Mouse (Mus musculus) kidney, postnatal 10 days (tissue): ENCODE results near the gene Calhm4.
"Not testable (repeated sequence)": the region's sequence is repeated elsewhere in the genome, so short reads cannot be mapped to it uniquely, and the experiment has no call there.

Experiments used
- DNase-seq: peaks from one replicate; pipeline ENCODE4 v3.0.0; 2021; ENCODE audit warnings: mixed read lengths

Calhm4 gene

DNA sequence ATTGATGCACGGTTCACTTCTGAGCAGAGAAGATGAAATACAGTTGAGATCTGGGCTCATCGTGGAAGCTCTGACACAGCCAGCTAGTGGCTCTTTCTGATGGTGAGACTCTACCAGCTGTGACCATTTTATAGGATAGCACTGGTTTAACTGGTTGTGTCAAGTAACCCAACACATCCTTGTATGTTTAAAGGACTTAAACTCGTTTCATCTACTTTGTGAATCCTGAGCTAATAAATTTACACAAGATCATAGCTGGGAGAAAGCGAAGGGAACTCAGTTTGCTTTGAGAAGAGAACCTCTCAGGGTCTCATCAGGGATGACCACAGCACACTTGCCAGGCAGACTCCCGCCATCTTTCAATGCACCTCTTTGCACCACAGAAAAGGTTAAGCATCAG is at the start of gene Calhm4:
Gene Calhm4 (minus strand): TSS at position 101 of the 400 bp plus-strand sequence.
- no peak for DNase-seq

DNA sequence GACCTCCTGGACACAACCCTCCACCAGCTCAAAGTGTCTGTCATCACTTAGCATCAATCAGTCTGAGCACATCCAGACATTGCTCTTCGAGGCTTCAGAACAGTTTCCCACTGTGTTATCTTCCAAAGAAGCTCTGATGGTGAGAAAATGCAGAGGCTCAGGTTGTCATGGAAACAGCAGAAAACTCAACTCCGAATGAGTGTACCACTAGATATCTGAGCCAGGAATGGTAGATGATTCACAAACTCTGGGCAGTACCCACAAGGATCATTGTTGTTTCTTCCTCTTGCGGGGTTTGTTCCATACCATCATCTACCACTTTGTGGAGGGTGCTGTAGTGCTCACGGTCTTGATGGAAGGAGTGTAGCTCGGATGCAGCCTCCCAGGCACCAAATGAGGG is 47.8 kb upstream of the Calhm4 start:
- no peak for DNase-seq

DNA sequence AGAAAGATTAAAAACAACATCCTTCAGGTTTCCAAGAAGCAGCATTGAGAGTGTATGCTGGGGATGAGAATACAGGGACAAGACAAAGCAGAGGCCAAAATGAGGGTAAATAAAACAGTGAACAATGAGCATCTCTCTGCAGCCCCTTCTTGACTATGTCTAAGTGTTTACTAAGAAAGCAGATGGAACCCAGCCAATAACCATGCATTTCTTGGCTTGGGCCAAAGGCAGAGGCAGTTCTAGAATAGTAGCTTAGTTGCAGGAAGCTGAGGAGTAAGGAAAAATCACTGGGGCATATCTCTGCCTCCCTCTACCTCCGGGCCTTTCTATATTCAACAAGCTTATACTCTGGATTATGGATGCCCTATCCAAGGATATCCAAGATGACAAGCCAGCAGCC is 46.4 kb upstream of the Calhm4 start:
- peak; percentile 11 for DNase-seq

DNA sequence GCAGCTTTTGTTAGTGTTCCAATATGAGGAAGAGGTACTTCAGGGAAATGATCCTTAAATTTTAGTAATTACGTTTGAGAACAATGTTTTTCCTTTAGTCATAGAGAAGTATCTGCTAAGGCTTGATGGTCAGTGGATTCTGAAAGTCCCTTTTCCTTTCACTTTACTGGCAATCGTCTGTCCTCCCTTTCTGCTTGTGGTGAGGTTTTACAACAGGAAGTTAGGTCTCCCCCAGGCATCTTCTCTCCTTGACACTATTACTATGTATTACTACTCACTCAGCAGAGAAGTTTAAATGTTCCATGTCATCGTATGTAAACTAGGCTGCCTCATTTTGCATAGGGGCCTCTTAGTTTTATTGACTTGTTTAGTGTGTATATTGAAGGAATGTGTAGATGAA is 45.4 kb upstream of the Calhm4 start:
- no peak for DNase-seq

DNA sequence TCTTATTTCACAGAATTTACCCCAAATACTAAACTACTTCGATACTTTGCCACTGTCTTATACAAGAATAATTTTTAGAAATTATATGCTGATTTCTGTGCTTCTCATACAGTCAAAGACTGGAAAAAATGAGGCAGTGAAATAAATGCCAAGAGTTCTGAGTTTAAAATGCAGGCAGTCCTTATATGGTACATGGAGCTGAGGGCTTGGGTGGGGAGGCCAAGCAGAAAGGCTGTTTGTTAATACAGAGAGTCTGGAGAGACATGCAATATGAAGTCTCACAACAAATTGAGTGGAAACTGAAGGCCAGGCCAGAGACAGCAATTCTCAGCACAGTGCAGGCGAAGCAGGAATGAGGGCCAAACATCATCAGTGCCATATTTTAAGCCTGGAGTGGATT is 44.4 kb upstream of the Calhm4 start:
- DNase-seq, result no peak

DNA sequence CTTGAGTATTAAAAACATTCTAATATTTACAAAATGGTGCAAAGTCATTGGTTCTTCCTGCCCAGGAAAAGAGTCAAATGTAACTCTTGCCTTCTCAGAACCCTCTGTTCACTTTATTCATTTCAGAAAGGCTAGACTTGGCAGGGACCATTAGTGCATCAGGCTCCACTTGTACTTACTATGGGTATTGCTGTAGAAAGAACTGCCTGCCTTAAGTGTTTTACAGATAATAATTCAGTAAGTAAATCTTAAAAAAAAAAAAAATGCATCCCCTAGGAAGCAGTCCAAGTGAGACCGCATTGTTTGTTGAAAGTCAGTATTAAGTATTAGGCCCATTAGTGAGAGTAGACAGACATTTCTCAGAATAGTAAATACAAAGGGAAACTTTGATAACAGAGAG is 42.4 kb upstream of the Calhm4 start:
- no peak for DNase-seq

DNA sequence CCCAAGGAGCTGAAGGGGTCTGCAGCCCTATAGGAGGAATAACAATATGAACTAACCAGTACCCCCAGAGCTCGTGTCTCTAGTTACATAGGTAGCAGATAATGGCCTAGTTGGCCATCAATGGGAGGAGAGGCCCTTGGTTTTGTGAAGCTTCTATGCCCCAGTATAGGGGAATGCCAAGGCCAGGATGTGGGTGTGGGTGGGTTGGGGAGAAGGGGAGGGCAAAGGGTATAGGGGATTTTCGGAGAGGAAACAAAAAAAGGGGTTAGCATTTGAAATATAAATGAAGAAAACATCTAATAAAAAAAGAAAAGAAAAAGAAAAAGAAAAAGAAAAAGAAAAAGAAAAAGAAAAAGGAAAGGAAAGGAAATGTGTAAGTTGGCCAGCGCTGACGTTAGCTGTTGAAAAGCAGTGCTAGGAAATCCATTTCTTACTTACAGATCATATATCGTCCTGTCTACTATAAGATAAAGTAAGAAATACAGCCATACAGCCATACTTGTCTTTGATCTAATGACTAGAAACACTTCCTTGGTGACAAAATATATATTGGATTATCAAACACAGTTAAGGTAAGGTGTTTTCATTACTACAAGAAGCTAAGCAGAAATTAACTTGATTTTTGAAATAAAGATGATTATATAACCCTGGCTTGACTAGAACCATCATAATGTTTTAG is 30.6 kb upstream of the Calhm4 start:
- DNase-seq, result no peak

DNA sequence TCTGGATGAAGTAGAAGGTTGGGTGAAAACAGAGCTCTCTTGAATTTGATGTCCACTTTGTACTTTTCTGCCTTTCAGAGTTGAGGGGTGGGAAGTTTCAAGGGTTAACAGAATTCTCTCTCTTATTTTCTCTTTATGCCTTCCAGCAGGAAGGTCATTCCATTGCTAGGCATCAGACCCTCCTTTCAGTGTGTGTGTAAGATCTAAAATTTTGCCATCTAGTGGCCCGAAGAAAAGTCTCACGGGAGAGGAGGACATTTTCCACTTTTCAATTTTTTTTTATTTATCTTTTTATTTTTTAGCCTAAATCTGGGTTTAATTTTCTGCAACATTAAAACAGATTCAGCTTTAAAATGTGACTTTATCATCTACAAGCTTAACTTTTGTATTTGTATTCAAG is 27.5 kb upstream of the Calhm4 start:
- DNase-seq, result no peak

DNA sequence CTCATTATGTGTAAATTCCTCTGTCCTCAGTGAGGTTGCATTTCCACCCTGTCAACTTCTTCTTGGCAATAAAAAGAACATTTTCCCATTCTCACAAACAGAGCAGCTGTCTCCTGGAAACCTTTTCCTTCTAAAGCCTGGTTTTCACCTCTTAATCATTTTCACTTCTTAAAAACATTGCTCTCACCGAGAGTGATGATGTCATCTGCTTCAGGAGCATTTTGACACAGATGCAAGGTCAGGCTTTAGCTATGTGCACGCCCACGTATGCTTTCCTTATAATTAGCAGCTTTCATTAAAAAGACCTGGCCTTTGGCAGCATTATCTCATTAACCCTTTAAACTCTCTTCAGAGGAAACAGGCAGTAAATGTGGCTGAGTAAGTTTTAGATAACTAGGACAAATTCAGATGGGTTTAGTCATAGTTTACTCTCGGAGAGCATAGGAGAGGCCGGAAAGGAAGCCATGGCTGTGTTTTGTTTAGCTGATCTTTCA is 26.9 kb upstream of the Calhm4 start:
- no peak for DNase-seq

DNA sequence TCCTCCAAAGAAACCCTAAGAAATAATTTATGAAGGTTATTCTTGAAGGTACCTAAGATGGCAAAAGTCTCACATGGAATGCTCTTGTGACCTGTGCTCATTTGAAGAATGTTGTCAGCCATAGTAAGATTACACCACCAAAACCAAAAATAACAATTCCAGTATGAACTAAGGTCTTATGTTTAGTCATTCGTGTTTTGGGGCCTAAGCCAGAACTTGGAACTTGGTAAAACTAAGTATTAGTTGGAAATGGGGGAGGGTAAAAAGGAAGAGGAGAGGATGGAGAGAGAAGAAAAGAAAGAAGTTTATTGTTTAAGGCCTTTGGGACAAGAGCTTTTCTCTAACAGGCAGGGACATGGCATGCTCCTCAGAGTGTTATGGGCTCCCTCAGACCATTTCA is 25.5 kb upstream of the Calhm4 start:
- no peak for DNase-seq

DNA sequence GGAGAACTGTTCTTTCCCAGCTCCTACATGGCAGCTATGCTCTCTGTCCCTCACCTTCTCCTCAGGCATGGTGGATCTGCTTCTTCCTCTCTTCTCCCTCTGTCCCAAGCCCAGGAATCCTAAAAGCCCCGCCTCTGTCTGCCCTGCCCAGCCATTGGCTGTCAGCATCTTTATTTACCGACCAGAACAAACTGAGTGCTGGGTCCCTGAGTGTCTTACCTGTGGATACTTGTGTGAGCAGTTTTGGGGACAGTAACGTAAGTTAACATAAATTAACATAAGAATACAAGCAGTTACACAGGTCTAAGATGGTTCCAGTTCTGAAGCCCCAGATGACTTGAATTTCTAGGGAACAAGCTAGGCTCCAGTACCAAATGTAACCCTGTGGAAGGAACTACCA is 22.5 kb upstream of the Calhm4 start:
- no peak for DNase-seq

DNA sequence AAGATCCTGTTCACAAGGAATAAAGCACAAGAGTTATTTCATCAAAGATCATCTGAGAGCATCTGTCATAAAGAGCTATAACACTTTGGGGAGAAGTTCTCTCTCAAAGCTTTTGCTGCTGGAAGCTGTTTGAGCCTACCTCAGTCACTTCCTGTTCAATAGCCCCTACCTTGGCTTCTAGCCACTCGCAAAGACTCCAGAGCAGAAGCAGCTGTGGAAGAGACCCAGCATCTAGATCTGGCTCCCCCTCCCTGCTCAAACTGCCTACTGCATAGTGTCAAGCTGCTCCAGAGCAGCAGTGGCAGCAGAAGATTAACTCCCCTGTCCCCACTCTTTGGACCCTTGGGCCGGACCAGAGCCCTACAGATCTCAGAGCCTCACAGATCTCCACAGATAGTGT is 9.9 kb upstream of the Calhm4 start:
- no peak for DNase-seq

DNA sequence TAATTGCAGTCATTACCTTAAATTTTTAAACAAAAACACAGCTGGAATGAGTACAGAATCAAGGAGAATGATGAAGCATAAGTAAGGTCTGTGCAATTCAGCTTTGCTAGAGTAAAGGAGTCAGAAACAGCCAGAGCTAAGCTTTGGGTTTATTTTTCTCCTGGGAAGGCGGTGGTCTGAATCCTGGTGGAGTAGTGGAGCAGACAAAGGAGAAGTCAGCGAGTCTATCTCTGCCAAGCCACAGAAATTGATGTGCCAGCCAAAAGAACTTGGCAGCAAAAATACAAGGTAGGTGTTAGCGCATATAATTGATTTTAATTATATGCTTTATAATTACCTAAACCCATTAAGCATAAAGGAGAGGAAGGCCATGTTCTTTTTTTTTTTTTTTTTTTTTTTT is 6.7 kb downstream of the Calhm4 start, which contains the start of gene Trappc3l:
Gene Trappc3l (plus strand): TSS at position 197 of the 400 bp plus-strand sequence.
- DNase-seq, result no peak

DNA sequence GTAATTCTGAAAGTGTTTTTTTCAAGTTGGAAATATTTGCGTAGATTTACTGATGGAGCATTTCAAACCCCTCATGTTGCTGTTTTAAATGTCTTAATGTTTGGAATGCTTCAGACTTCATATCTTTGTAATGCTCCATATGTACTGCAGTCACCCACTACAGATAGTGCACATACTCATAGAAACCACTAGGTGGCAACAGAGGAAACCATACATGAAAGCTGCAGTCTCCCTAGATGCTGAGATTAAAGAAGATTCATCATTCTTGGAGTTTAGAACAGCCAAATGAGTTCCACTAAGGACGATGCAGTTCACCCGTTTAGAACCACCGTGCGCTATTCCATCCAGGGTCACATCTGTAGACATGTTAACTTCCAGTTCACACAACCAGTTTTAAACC is 7.5 kb downstream of the Calhm4 start:
- DNase-seq, result no peak

DNA sequence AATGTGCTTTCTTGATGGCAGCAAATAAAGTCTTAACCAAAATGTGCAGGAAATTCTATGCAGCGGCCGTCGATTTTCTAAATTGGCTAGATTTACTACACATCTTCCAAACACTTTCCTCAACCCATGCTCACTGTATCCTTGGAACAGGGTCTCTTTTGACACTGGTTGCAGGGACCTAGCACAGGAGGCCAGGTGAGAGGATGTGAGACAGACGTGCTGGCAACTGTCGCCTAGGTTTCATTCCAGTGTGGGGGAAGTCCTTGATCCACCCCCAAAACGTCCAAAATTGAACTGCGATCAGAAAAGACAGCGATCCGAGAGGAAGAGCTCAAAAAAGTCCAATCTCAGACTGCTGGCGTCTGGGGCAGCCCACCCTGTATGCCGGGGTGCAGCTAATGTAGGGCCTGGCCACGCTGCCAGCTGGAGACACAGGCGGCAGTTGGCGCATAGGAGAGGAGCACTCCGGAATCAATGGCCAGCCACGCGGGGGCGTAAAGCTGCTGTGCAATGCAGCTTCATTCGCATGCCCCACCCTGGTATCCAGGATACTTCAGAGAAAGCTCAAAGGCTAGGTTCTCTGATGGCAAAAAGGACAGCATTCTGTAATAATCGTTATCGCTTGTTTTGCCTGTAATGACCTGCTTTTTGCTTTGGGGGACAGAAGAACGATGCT is 10.3 kb downstream of the Calhm4 start:
- DNase-seq, result peak; percentile 91

DNA sequence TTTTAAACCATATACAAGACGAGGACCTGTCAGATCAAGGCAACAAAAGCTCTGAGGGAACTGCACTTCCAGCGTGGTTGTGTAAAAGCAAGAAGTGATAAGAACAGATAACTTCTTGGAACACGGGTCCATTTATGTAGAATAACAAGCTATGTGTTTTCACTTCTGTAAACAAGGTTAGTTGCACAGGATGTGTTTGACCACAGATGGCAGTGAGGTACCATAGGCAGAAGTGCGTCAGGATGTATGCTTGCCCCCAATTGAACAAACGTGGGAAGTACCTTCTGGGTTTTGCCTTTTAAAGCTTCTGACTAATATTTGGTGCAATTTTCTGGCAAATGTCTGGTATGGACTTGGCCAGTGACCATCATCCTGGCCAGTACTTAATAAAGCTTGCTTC is 13.8 kb downstream of the Calhm4 start:
- DNase-seq, result no peak

DNA sequence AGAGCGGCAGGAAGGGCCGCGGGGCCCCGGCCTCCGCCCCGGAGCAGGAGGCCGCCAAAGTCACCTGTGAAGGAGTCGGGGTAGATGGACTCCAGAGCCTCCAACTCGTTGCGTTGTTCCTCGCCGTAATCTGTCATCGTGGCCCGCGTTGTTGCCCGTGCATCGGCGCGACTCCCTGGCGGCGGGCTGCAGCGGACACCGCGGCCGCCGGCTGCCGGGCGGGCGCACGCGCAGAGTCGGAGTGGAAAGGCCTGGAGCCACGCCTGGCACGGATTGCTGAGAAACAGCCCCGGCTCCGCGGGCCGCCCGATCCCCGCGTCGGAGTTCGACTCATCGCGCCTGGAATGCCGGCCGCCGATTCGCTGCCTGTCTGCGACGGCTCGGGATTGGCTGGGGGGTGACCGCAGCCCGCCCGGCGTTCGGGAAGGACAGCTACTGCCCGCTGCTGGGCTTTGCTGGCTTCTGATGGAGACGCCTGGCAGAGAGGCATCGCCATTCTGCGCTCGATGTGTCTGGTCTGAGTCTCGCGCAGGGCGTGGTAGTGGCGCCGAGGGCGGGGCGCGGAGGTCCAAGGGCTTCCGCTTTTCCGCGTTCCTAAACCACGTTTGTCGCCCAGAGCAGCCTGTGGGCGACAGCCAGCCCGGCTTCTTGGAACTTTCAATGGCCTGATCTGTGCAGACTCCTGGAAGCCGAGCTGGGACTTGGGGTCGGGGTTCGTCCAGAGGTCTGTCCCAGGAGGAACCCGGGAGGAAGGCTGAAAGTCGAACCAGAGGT is 24.6 kb downstream of the Calhm4 start, which contains the start of gene Rwdd1:
Gene Rwdd1 (minus strand): TSS at position 323 of the 774 bp plus-strand sequence.
- DNase-seq, result peak; percentile 98

DNA sequence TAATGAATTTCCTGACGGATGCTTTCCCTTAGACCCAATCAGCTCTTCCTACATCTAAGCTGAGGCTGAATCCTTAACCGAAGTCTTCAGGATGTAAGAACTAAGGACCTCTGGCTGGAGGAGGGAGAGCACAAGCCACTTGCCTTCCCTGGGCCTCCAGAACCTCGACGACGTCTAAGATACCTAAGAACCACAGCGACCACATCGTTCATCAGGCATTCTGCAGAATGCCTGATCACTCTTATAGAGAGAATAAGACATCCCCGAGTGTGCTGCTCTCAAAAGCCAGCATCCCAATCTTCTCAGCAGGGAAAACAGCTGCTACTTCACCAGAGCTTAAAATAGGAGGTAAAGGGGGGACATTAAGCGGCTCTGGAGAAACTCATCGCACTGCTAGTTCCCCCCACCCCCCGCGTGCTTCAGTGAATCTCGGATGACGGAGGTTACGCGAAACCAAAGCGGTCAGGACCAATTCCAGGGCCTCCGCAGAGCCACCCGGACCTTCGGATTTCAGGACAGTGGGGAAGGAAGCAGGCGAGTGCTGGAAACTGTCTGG is 25.3 kb downstream of the Calhm4 start:
- DNase-seq, result no peak

DNA sequence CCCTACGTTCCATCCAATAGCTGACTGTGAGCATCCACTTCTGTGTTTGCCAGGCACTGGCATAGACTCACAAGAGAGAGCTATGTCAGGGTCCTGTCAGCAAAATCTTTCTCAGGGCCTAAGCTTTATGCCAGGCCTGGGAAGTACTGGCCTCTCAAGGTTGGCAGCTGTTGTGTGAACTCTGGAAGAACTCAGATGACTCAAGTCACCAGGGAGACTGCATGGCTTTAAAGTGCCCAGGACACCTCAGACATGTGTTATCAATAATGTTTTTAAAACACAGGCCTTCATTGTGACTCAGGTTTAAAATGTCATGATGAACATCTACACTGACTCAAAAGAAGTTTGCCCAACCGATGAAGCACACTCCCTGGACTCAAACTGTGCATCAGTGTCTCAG is 30.9 kb downstream of the Calhm4 start:
- no peak for DNase-seq

DNA sequence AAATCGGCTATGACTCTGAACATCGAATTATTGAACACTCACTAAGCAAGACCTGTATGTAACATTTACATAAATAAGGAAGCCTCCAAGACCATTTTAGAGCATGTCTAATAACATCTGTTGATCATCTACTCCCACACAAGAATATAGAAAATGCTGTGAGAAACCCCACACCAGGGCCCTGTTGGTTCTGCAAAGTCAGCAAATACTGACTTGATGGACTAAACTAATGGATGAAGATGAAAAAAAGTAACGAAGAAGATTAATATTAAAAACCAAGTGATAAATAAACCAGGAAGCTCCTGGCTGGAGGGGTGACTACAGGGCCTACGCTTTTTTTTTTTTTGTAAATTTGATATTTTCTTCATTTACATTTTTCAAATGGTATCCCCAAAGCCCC is 31.5 kb downstream of the Calhm4 start:
- DNase-seq, result no peak

DNA sequence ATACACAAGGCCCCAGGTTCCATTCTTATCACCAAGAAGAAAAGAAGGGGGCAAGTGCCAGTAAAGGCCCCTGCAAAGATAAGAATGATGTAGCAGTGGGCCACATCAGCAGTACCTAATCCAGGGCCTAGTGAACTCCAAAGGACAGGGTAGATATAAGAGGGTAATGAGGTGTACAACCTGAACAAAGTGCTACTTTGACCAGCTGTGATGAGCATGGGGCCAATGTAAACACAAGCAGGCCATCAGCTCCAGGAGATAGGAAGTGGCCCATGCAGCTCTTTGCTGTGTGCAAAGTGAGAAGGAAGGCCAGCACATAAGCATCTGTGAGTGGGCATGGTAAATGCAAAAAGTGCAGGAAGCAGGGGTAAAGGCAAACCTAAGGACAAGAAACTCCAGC is 45.7 kb downstream of the Calhm4 start:
- DNase-seq, result no peak

DNA sequence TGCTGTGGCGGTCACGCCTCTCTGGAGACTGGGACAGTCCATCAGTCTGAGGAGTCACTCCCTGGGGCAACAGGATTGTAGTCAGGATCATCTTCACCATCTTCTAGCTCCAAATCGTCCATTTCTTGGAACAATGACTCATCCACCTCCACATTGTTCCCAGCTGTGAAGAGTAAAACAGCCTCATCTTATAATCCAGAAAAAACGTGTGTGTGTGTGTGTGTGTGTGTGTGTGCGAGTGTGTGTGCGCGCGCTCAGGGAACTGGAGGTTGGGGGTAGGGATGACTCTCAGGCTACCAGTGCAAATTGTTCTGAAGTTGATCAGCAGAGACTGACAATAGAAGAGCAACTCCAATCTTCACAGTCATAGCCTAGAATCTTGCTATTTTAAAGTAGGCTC is 47.4 kb downstream of the Calhm4 start:
- DNase-seq, result not testable (repeated sequence)
